Mouse (Mus musculus) embryonic facial prominence, embryonic 15.5 days (tissue): Measurements from ENCODE around the gene Wiz. TPM values are rescaled to one million over a fixed set of nuclear protein-coding genes. Genes with fewer than 3 reads are reported as not detected.
A peak's percentile ranks its signal among the peaks of the same experiment; 100 is the strongest.

Experiments
- ATAC-seq: fragments of 200-750 bp; cut with Nextera tagmentation; 2 replicates; pipeline ENCODE4 v1.8.0; 2017; ENCODE audit warnings: low read depth, moderate TSS enrichment; ENCODE audit not compliant: insufficient number of reproducible peaks, low FRiP score, low TSS enrichment
- H3K27ac ChIP-seq: fragments of 300-500 bp; sonication (generic); replicated peaks from 2 replicates; pipeline ENCODE4 v1.5.1; 2015; ENCODE audit warnings: mild to moderate bottlenecking, inconsistent platforms
- H3K27me3 ChIP-seq: fragments of 300-500 bp; sonication (generic); 2 replicates; pipeline ENCODE4 v1.6.1; 2015; ENCODE audit warnings: inconsistent platforms
- H3K36me3 ChIP-seq: fragments of 300-500 bp; sonication (generic); 2 replicates; pipeline ENCODE4 v1.6.1; 2015; ENCODE audit warnings: mild to moderate bottlenecking, inconsistent platforms
- H3K4me1 ChIP-seq: fragments of 300-500 bp; sonication (generic); 2 replicates; pipeline ENCODE4 v1.6.1; 2015; ENCODE audit warnings: inconsistent platforms
- H3K4me2 ChIP-seq: fragments of 300-500 bp; sonication (generic); replicated peaks from 2 replicates; pipeline ENCODE4 v1.6.1; 2015; ENCODE audit warnings: mild to moderate bottlenecking, inconsistent platforms
- H3K4me3 ChIP-seq: fragments of 300-500 bp; sonication (generic); replicated peaks from 2 replicates; pipeline ENCODE4 v1.5.1; 2015; ENCODE audit warnings: mild to moderate bottlenecking, inconsistent platforms
- H3K9ac ChIP-seq: fragments of 300-500 bp; sonication (generic); 2 replicates; pipeline ENCODE4 v1.6.1; 2015; ENCODE audit warnings: inconsistent platforms
- H3K9me3 ChIP-seq: fragments of 300-500 bp; sonication (generic); replicated peaks from 2 replicates; pipeline ENCODE4 v1.6.1; 2016; ENCODE audit warnings: inconsistent platforms
- whole genome bisulfite sequencing: fragments of 180-500 bp; shearing (Covaris S2); methylation state at CpG from one replicate; pipeline ENCODE4 v1.1.7; 2015; 5-methylcytosine and 5-hydroxymethylcytosine counted together
- microRNA-seq: library from miRNA; unstranded; fragments of <30 nt; microRNA quantifications from one replicate; pipeline ENCODE4, GENCODE M21; 2016; ENCODE audit warnings: borderline number of aligned reads
- polyA plus RNA-seq: library from polyadenylated mRNA; unstranded; fragments of >200 nt; fragmentation: Nextera tagmentation; extraction: Ambion mirVana; gene quantifications from 2 replicates; pipeline ENCODE4 v1.2.1, GENCODE M21; 2015

The Wiz gene
- polyA plus RNA-seq, 1 experiment from 2014 or later: 30.1 TPM

- Histone ChIP-seq H3K4me3 (peak within 1 kb of the TSS; percentile 90), H3K27ac (peak within 1 kb of the TSS; percentile 98), H3K36me3 (peaks cover 35% of the 10 kb centered on the region), H3K27me3 (no peaks in the 10 kb centered on the region), H3K9me3 (no peaks in the 10 kb centered on the region), H3K9ac (peak within 1 kb of the TSS; percentile 85), H3K4me2 (peak within 1 kb of the TSS; percentile 73), H3K4me1 (peaks cover 18% of the 10 kb centered on the region)
- WGBS: under 1% methylated on average over 83 of the region's 83 CpGs
- ATAC-seq: peak; percentile 99
These were observed 68.4 kb downstream of the Wiz start, which contains the start of gene Akap8 for GRCm38 (mm10) chr17:32320597-32321389. TSS of gene Akap8 (minus strand) at chr17:32321238.

GRCm38 (mm10) chr17:32319950-32320349 is 69.3 kb downstream of the Wiz start:
- H3K36me3 ChIP-seq: peaks cover 42% of the 10 kb centered on the region
- peak overlapping the region; percentile 98 for H3K27ac ChIP-seq
- H3K9me3 ChIP-seq: no peaks in the 10 kb centered on the region
- peak overlapping the region; percentile 85 for H3K9ac ChIP-seq
- peak overlapping the region; percentile 90 for H3K4me3 ChIP-seq
- H3K27me3 ChIP-seq: no peaks in the 10 kb centered on the region
- ATAC-seq: no peak
- under 1% methylated on average over 7 of the region's 7 CpGs for WGBS
- H3K4me1 ChIP-seq: peaks cover 18% of the 10 kb centered on the region
- H3K4me2 ChIP-seq: peak overlapping the region; percentile 73

GRCm38 (mm10) chr17:32317708-32318107 is 71.5 kb downstream of the Wiz start:
- Histone ChIP-seq H3K9me3 (no peaks in the 10 kb centered on the region), H3K9ac (no peak overlapping the region), H3K4me3 (no peak overlapping the region), H3K36me3 (peaks cover 51% of the 10 kb centered on the region), H3K4me2 (no peak overlapping the region), H3K4me1 (peaks cover 18% of the 10 kb centered on the region), H3K27me3 (no peaks in the 10 kb centered on the region), H3K27ac (no peak overlapping the region)
- 75% methylated on average over 3 of the region's 3 CpGs for WGBS
- ATAC-seq: no peak

- Histone ChIP-seq H3K4me1 (peaks cover 15% of the 10 kb centered on the region), H3K36me3 (peaks cover 58% of the 10 kb centered on the region), H3K9me3 (no peaks in the 10 kb centered on the region), H3K9ac (no peak overlapping the region), H3K27ac (no peak overlapping the region), H3K4me2 (no peak overlapping the region), H3K27me3 (no peaks in the 10 kb centered on the region), H3K4me3 (no peak overlapping the region)
- WGBS: 87% methylated on average over 8 of the region's 8 CpGs
- no peak for ATAC-seq
These were observed 72.2 kb downstream of the Wiz start for GRCm38 (mm10) chr17:32317032-32317431.

- Histone ChIP-seq H3K4me3 (no peak overlapping the region), H3K36me3 (peaks cover 73% of the 10 kb centered on the region), H3K9ac (no peak overlapping the region), H3K4me2 (no peak overlapping the region), H3K9me3 (no peaks in the 10 kb centered on the region), H3K27ac (no peak overlapping the region), H3K4me1 (peaks cover 12% of the 10 kb centered on the region), H3K27me3 (no peaks in the 10 kb centered on the region)
- no peak for ATAC-seq
- WGBS: 94% methylated on average over 5 of the region's 5 CpGs
These were observed 73.7 kb downstream of the Wiz start for GRCm38 (mm10) chr17:32315560-32315959.

GRCm38 (mm10) chr17:32313892-32314291 is 75.3 kb downstream of the Wiz start:
- H3K4me3 ChIP-seq: no peak overlapping the region
- WGBS: 80% methylated on average over 5 of the region's 5 CpGs
- no peaks in the 10 kb centered on the region for H3K27me3 ChIP-seq
- peaks cover 6% of the 10 kb centered on the region for H3K4me1 ChIP-seq
- no peak overlapping the region for H3K27ac ChIP-seq
- H3K36me3 ChIP-seq: peaks cover 90% of the 10 kb centered on the region
- ATAC-seq: no peak
- no peak overlapping the region for H3K4me2 ChIP-seq
- H3K9me3 ChIP-seq: no peaks in the 10 kb centered on the region
- no peak overlapping the region for H3K9ac ChIP-seq

- H3K36me3 ChIP-seq: peaks cover 99% of the 10 kb centered on the region
- no peaks in the 10 kb centered on the region for H3K9me3 ChIP-seq
- no peaks in the 10 kb centered on the region for H3K27me3 ChIP-seq
- no peak overlapping the region for H3K4me2 ChIP-seq
- WGBS: 95% methylated on average over 8 of the region's 8 CpGs
- H3K4me1 ChIP-seq: no peaks in the 10 kb centered on the region
- no peak overlapping the region for H3K4me3 ChIP-seq
- H3K9ac ChIP-seq: no peak overlapping the region
- no peak for ATAC-seq
- H3K27ac ChIP-seq: no peak overlapping the region
These were observed 76.4 kb downstream of the Wiz start for GRCm38 (mm10) chr17:32312801-32313200.

- no peaks in the 10 kb centered on the region for H3K4me1 ChIP-seq
- peaks cover 96% of the 10 kb centered on the region for H3K36me3 ChIP-seq
- 91% methylated on average over 4 of the region's 4 CpGs for WGBS
These were observed 81.3 kb downstream of the Wiz start for GRCm38 (mm10) chr17:32307963-32308362.

More at GRCm38 (mm10) chr17:32307963-32308362, 81.3 kb downstream of the Wiz start:
- no peak overlapping the region for H3K9ac ChIP-seq
- H3K4me2 ChIP-seq: no peak overlapping the region
- no peaks in the 10 kb centered on the region for H3K27me3 ChIP-seq
- H3K9me3 ChIP-seq: no peaks in the 10 kb centered on the region
- H3K27ac ChIP-seq: no peak overlapping the region
- H3K4me3 ChIP-seq: no peak overlapping the region
- no peak for ATAC-seq

Small RNA genes lying within 50 kb of the gene (microRNA-seq; reads per million reads assigned to microRNA genes)
- not detected for gene Gm22201

Other genes with a start within 250 kb of the Wiz start
- 18.3 and 19.4 TPM in 2 replicates for gene Notch3, start 222.6 kb downstream of the Wiz start, polyA plus RNA-seq
- 10.3 and 11.9 TPM in 2 replicates for gene Ephx3, start 199.9 kb downstream of the Wiz start, polyA plus RNA-seq
- gene Brd4, start 104.7 kb downstream of the Wiz start, polyA plus RNA-seq: 92.0 and 113 TPM in 2 replicates
- gene Akap8, start 68.2 kb downstream of the Wiz start, polyA plus RNA-seq: 91.5 and 97.9 TPM in 2 replicates
- gene Akap8l, start 38.8 kb downstream of the Wiz start, polyA plus RNA-seq: 96.5 and 110 TPM in 2 replicates
- 1.8 and 2.9 TPM in 2 replicates for gene Rasal3, start 14.1 kb upstream of the Wiz start, polyA plus RNA-seq
- gene Pglyrp2, start 34.7 kb upstream of the Wiz start, polyA plus RNA-seq: 0.13 and 0.20 TPM in 2 replicates
- 20.4 and 27.6 TPM in 2 replicates for gene Cyp4f39, start 63.3 kb upstream of the Wiz start, polyA plus RNA-seq
- 11.7 and 15.5 TPM in 2 replicates for gene Cyp4f17, start 116.6 kb upstream of the Wiz start, polyA plus RNA-seq
- 18.2 and 23.3 TPM in 2 replicates for gene Cyp4f16, start 147.1 kb upstream of the Wiz start, polyA plus RNA-seq
- not detected in 2 replicates for gene Cyp4f37, start 231.9 kb upstream of the Wiz start, polyA plus RNA-seq